Mouse (Mus musculus): ENCODE data around the gene Mylk. TPM values are rescaled to one million over a fixed set of nuclear protein-coding genes. Genes with fewer than 3 reads are reported as not detected.

Mylk gene
- polyA plus RNA-seq, 1 experiment from 2014 or later = 18.1 TPM

GRCm38 (mm10) chr16:34926531-34927435 is 181.8 kb downstream of the Mylk start:
- no peaks in the 10 kb centered on the region for H3K9me3 ChIP-seq (ENCODE audit: control insufficient read depth, low read length)
- no peak overlapping the region for H3K4me2 ChIP-seq (ENCODE audit: low read depth, low read length)
- WGBS = 64% methylated on average over 9 of the region's 9 CpGs
- H3K9ac ChIP-seq (ENCODE audit: low read depth, low read length) = no peak overlapping the region
- no peaks in the 10 kb centered on the region for H3K27me3 ChIP-seq (replicated peaks; ENCODE audit: control insufficient read depth, insufficient read depth, low read length)
- peaks cover 29% of the 10 kb centered on the region for H3K4me1 ChIP-seq (ENCODE audit: control insufficient read depth, insufficient read depth, low read length)
- DNase-seq (ENCODE audit: low spot score) (no peak), ATAC-seq (ENCODE audit: low read depth) (no peak)
- no peak overlapping the region for H3K4me3 ChIP-seq (ENCODE audit: low read depth, low read length)
- no peaks in the 10 kb centered on the region for H3K36me3 ChIP-seq (ENCODE audit: control insufficient read depth, insufficient read depth, low read length)
- peak overlapping the region; percentile 64; the same call in 1 of the 2 replicates for H3K27ac ChIP-seq (replicated peaks; ENCODE audit: low read depth, low read length)

GRCm38 (mm10) chr16:34929686-34930085 is 184.7 kb downstream of the Mylk start:
- DNase-seq (ENCODE audit: low spot score) (no peak), ATAC-seq (ENCODE audit: low read depth) (no peak)
- Histone ChIP-seq H3K9me3 (ENCODE audit: control insufficient read depth, low read length) (no peaks in the 10 kb centered on the region), H3K4me3 (ENCODE audit: low read depth, low read length) (no peak overlapping the region), H3K36me3 (ENCODE audit: control insufficient read depth, insufficient read depth, low read length) (no peaks in the 10 kb centered on the region), H3K27me3 (replicated peaks; ENCODE audit: control insufficient read depth, insufficient read depth, low read length) (no peaks in the 10 kb centered on the region), H3K4me2 (ENCODE audit: low read depth, low read length) (no peak overlapping the region), H3K9ac (ENCODE audit: low read depth, low read length) (no peak overlapping the region), H3K4me1 (ENCODE audit: control insufficient read depth, insufficient read depth, low read length) (peaks cover 32% of the 10 kb centered on the region), H3K27ac (replicated peaks; ENCODE audit: low read depth, low read length) (peak overlapping the region; percentile 42)
- WGBS = 68% methylated on average over 8 of the region's 8 CpGs

GRCm38 (mm10) chr16:34930110-34930509 is 185.1 kb downstream of the Mylk start:
- no peak overlapping the region for H3K4me3 ChIP-seq (ENCODE audit: low read depth, low read length)
- no peak overlapping the region for H3K4me2 ChIP-seq (ENCODE audit: low read depth, low read length)
- no peak for ATAC-seq (ENCODE audit: low read depth)
- H3K27me3 ChIP-seq (replicated peaks; ENCODE audit: control insufficient read depth, insufficient read depth, low read length) = no peaks in the 10 kb centered on the region
- H3K9ac ChIP-seq (ENCODE audit: low read depth, low read length) = no peak overlapping the region
- peak overlapping the region; percentile 42 for H3K27ac ChIP-seq (replicated peaks; ENCODE audit: low read depth, low read length)
- H3K36me3 ChIP-seq (ENCODE audit: control insufficient read depth, insufficient read depth, low read length) = no peaks in the 10 kb centered on the region
- WGBS = 53% methylated on average over 7 of the region's 7 CpGs
- peaks cover 32% of the 10 kb centered on the region for H3K4me1 ChIP-seq (ENCODE audit: control insufficient read depth, insufficient read depth, low read length)
- DNase-seq (ENCODE audit: low spot score) = no peak
- H3K9me3 ChIP-seq (ENCODE audit: control insufficient read depth, low read length) = no peaks in the 10 kb centered on the region

- Histone ChIP-seq H3K4me1 (ENCODE audit: control insufficient read depth, insufficient read depth, low read length) (peaks cover 35% of the 10 kb centered on the region), H3K9me3 (ENCODE audit: control insufficient read depth, low read length) (no peaks in the 10 kb centered on the region), H3K9ac (ENCODE audit: low read depth, low read length) (no peak overlapping the region), H3K36me3 (ENCODE audit: control insufficient read depth, insufficient read depth, low read length) (no peaks in the 10 kb centered on the region), H3K27me3 (replicated peaks; ENCODE audit: control insufficient read depth, insufficient read depth, low read length) (no peaks in the 10 kb centered on the region), H3K27ac (replicated peaks; ENCODE audit: low read depth, low read length) (no peak overlapping the region), H3K4me2 (ENCODE audit: low read depth, low read length) (no peak overlapping the region), H3K4me3 (ENCODE audit: low read depth, low read length) (no peak overlapping the region)
- DNase-seq (ENCODE audit: low spot score) = no peak
- WGBS = 65% methylated on average over 2 of the region's 2 CpGs
- no peak for ATAC-seq (ENCODE audit: low read depth)
These were observed 186.3 kb downstream of the Mylk start for GRCm38 (mm10) chr16:34931306-34931705.

- DNase-seq (ENCODE audit: low spot score) (no peak), ATAC-seq (ENCODE audit: low read depth) (no peak)
- H3K36me3 ChIP-seq (ENCODE audit: control insufficient read depth, insufficient read depth, low read length) = no peaks in the 10 kb centered on the region
- no peaks in the 10 kb centered on the region for H3K27me3 ChIP-seq (replicated peaks; ENCODE audit: control insufficient read depth, insufficient read depth, low read length)
- peaks cover 38% of the 10 kb centered on the region for H3K4me1 ChIP-seq (ENCODE audit: control insufficient read depth, insufficient read depth, low read length)
- 84% methylated on average over 4 of the region's 4 CpGs for WGBS
- H3K9me3 ChIP-seq (ENCODE audit: control insufficient read depth, low read length) = no peaks in the 10 kb centered on the region
- no peak overlapping the region for H3K4me3 ChIP-seq (ENCODE audit: low read depth, low read length)
- H3K4me2 ChIP-seq (ENCODE audit: low read depth, low read length) = no peak overlapping the region
- H3K9ac ChIP-seq (ENCODE audit: low read depth, low read length) = no peak overlapping the region
- no peak overlapping the region for H3K27ac ChIP-seq (replicated peaks; ENCODE audit: low read depth, low read length)
These were observed 188.2 kb downstream of the Mylk start for GRCm38 (mm10) chr16:34933173-34933572.

GRCm38 (mm10) chr16:34934486-34934885 is 189.5 kb downstream of the Mylk start:
- Histone ChIP-seq H3K36me3 (ENCODE audit: control insufficient read depth, insufficient read depth, low read length) (no peaks in the 10 kb centered on the region), H3K4me2 (ENCODE audit: low read depth, low read length) (no peak overlapping the region), H3K9me3 (ENCODE audit: control insufficient read depth, low read length) (no peaks in the 10 kb centered on the region), H3K27ac (replicated peaks; ENCODE audit: low read depth, low read length) (peak overlapping the region; percentile 85), H3K27me3 (replicated peaks; ENCODE audit: control insufficient read depth, insufficient read depth, low read length) (no peaks in the 10 kb centered on the region), H3K4me1 (ENCODE audit: control insufficient read depth, insufficient read depth, low read length) (peaks cover 38% of the 10 kb centered on the region), H3K4me3 (ENCODE audit: low read depth, low read length) (no peak overlapping the region), H3K9ac (ENCODE audit: low read depth, low read length) (no peak overlapping the region)
- WGBS = 52% methylated on average over 6 of the region's 6 CpGs
- DNase-seq (ENCODE audit: low spot score) = no peak
- ATAC-seq (ENCODE audit: low read depth) = no peak

GRCm38 (mm10) chr16:34935514-34936338 is 190.7 kb downstream of the Mylk start:
- H3K9me3 ChIP-seq (ENCODE audit: control insufficient read depth, low read length) = no peaks in the 10 kb centered on the region
- H3K4me3 ChIP-seq (ENCODE audit: low read depth, low read length) = no peak overlapping the region
- H3K36me3 ChIP-seq (ENCODE audit: control insufficient read depth, insufficient read depth, low read length) = no peaks in the 10 kb centered on the region
- 27% methylated on average over 9 of the region's 9 CpGs for WGBS
- peak; percentile 90 for ATAC-seq (ENCODE audit: low read depth)
- peak; percentile 94 for DNase-seq (ENCODE audit: low spot score)
- H3K27ac ChIP-seq (replicated peaks; ENCODE audit: low read depth, low read length) = peak overlapping the region; percentile 85
- H3K27me3 ChIP-seq (replicated peaks; ENCODE audit: control insufficient read depth, insufficient read depth, low read length) = no peaks in the 10 kb centered on the region
- H3K4me2 ChIP-seq (ENCODE audit: low read depth, low read length) = no peak overlapping the region
- peaks cover 34% of the 10 kb centered on the region for H3K4me1 ChIP-seq (ENCODE audit: control insufficient read depth, insufficient read depth, low read length)
- no peak overlapping the region for H3K9ac ChIP-seq (ENCODE audit: low read depth, low read length)

GRCm38 (mm10) chr16:34936339-34936810 is 191.4 kb downstream of the Mylk start:
- H3K27ac ChIP-seq (replicated peaks; ENCODE audit: low read depth, low read length) = peak overlapping the region; percentile 85
- H3K4me2 ChIP-seq (ENCODE audit: low read depth, low read length) = no peak overlapping the region
- H3K9me3 ChIP-seq (ENCODE audit: control insufficient read depth, low read length) = no peaks in the 10 kb centered on the region
- no peaks in the 10 kb centered on the region for H3K27me3 ChIP-seq (replicated peaks; ENCODE audit: control insufficient read depth, insufficient read depth, low read length)
- H3K4me3 ChIP-seq (ENCODE audit: low read depth, low read length) = no peak overlapping the region
- DNase-seq (ENCODE audit: low spot score) = no peak
- WGBS = 35% methylated on average over 9 of the region's 9 CpGs
- H3K36me3 ChIP-seq (ENCODE audit: control insufficient read depth, insufficient read depth, low read length) = no peaks in the 10 kb centered on the region
- 0 out of 2 replicates have a peak, but pooled peaks have one; percentile 2 for ATAC-seq (ENCODE audit: low read depth)
- H3K9ac ChIP-seq (ENCODE audit: low read depth, low read length) = no peak overlapping the region
- peaks cover 34% of the 10 kb centered on the region for H3K4me1 ChIP-seq (ENCODE audit: control insufficient read depth, insufficient read depth, low read length)

All from embryonic facial prominence, embryonic 14.5 days (tissue).